Mouse (Mus musculus) C2C12 (cell line): ENCODE measurements at regions not wholly inside any gene's neighbourhood (a gene's known extent, or its start where the extent isn't known, plus 50 kb on each side); places are given as distances from the start of the nearest gene placed in this dataset.

Experiments used
- CTCF ChIP-seq: IDR thresholded peaks from one replicate; pipeline ENCODE4 v1.5.1; 2011; ENCODE audit not compliant: control insufficient read depth, insufficient read depth, insufficient read length
- MAX ChIP-seq: IDR thresholded peaks from one replicate; pipeline ENCODE4 v1.6.1; 2011; ENCODE audit warnings: mild to moderate bottlenecking, control low read depth

DNA sequence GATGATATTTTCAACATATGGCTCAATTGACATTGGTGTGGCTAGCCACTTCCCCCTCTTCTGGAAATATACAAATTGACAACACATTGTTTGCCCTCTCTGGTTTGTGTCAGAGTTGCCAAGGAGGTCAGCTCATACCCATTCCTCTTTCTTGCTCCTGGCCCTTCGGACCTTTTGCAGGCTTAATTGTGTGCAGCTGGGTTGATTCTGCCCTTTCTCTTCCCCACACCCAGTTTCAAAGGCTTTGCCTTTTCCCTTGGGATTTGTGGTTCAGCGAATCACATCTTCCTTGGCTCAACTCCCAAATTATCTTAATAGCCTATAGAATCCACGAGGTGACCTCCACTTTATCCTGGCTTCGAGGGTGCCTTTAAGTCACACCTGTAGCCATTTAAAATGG is 412.9 kb upstream of the Arrdc4 start:
- TF ChIP-seq CTCF, result no peak
- no peak for TF ChIP-seq MAX
